Mouse (Mus musculus) forebrain, embryonic 16.5 days (tissue): ENCODE measurements around the gene Sbf2. TPM values are rescaled to one million over a fixed set of nuclear protein-coding genes. Genes with fewer than 3 reads are reported as not detected.

ENCODE experiments used
- ATAC-seq: fragments of 200-750 bp; cut with Nextera tagmentation; 2 replicates; pipeline ENCODE4 v1.8.0; 2017; ENCODE audit warnings: mild to moderate bottlenecking, moderate library complexity
- H3K27ac ChIP-seq: fragments of 300-500 bp; sonication (generic); 2 replicates; pipeline ENCODE4 v1.5.1; 2014; ENCODE audit warnings: low read length, control low read depth
- H3K27me3 ChIP-seq: fragments of 300-500 bp; sonication (generic); replicated peaks from 2 replicates; pipeline ENCODE4 v1.6.1; 2014; ENCODE audit warnings: low read length; ENCODE audit not compliant: control insufficient read depth, insufficient read depth
- H3K36me3 ChIP-seq: fragments of 300-500 bp; sonication (generic); 2 replicates; pipeline ENCODE4 v1.6.1; 2014; ENCODE audit not compliant: control insufficient read depth, insufficient read depth
- H3K4me1 ChIP-seq: fragments of 300-500 bp; sonication (generic); replicated peaks from 2 replicates; pipeline ENCODE4 v1.6.1; 2014; ENCODE audit warnings: low read length; ENCODE audit not compliant: control insufficient read depth, insufficient read depth
- H3K4me2 ChIP-seq: fragments of 300-500 bp; sonication (generic); 2 replicates; pipeline ENCODE4 v1.6.1; 2014; ENCODE audit warnings: mild to moderate bottlenecking, low read length, control low read depth
- H3K4me3 ChIP-seq: fragments of 300-500 bp; sonication (generic); replicated peaks from 2 replicates; pipeline ENCODE4 v1.5.1; 2014; ENCODE audit warnings: mild to moderate bottlenecking, low read length, control low read depth
- H3K9ac ChIP-seq: fragments of 300-500 bp; sonication (generic); replicated peaks from 2 replicates; pipeline ENCODE4 v1.6.1; 2014; ENCODE audit warnings: low read depth, low read length, control low read depth
- H3K9me3 ChIP-seq: fragments of 300-500 bp; sonication (generic); 2 replicates; pipeline ENCODE4 v1.6.1; 2016; ENCODE audit warnings: low read length; ENCODE audit not compliant: control insufficient read depth
- WGBS: fragments of 180-500 bp; shearing (Covaris S2); extraction: QIAGEN DNeasy Blood & Tissue Kit; methylation state at CpG from one replicate; pipeline ENCODE4 v1.1.7; 2014; 5-methylcytosine and 5-hydroxymethylcytosine counted together
- polyA plus RNA-seq: library from polyadenylated mRNA; unstranded; fragments of >200 nt; fragmentation: Nextera tagmentation; extraction: Ambion mirVana; gene quantifications from 2 replicates; pipeline ENCODE4 v1.2.1, GENCODE M21; 2015

The Sbf2 gene
- polyA plus RNA-seq, 1 experiment from 2014 or later: 75.7 TPM

DNA sequence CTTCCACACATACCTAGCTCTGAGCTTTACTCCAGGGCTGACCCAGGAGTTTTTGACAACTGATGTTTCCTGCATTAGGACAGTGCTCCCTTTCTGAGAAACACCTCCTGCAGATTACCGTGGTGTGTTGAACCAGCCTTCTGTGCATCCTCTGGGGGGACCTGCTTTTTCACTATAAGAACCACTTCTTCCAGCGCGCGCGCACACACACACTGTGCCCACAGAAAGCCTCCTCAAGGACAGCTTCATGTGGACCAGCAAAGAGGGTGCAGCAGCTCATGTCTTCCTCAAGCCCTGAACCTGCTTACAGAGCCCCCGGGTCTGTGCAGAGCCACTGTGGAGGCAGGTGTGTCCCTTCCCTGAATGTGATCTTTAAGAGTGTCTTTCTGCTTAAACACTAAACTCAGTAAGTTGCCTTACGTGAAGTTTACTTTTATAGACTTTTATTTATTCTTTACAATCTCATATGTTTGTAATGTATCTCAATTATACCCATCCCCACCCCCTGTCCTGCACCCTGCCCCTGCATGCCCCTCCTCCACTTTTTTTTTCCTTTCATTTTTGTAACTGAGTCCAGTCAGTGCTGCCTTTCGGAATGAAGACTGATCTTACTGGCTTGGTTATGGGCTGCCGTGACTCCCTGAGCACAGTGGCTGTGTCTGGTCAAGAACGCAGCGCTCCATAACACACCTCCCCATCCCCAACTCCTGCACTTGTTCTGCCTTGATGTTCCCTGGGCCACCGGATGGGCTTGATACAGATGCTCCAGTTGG lies 329.5 kb downstream of the Sbf2 start:
- Histone ChIP-seq H3K4me2 (no peak overlapping the region), H3K4me3 (no peak overlapping the region), H3K27me3 (no peaks in the 10 kb centered on the region), H3K9me3 (no peaks in the 10 kb centered on the region), H3K27ac (no peak overlapping the region), H3K36me3 (no peaks in the 10 kb centered on the region), H3K9ac (no peak overlapping the region), H3K4me1 (0 out of 2 replicates have a peak, but pooled peaks cover 2% of the 10 kb centered on the region)
- ATAC-seq: no peak
- WGBS: 92% methylated on average over 12 of the region's 12 CpGs

GRCm38 (mm10) chr7:110283484-110284275 lies 331.0 kb downstream of the Sbf2 start:
- Histone ChIP-seq H3K27me3 (no peaks in the 10 kb centered on the region), H3K36me3 (no peaks in the 10 kb centered on the region), H3K4me2 (no peak overlapping the region), H3K4me1 (no peaks in the 10 kb centered on the region), H3K27ac (no peak overlapping the region), H3K9me3 (no peaks in the 10 kb centered on the region), H3K9ac (no peak overlapping the region), H3K4me3 (no peak overlapping the region)
- ATAC-seq: no peak
- 92% methylated on average over 6 of the region's 6 CpGs for WGBS

GRCm38 (mm10) chr7:110282797-110283196 lies 331.9 kb downstream of the Sbf2 start:
- H3K9ac ChIP-seq: no peak overlapping the region
- WGBS: 80% methylated on average over 11 of the region's 11 CpGs
- H3K4me1 ChIP-seq: no peaks in the 10 kb centered on the region
- H3K27ac ChIP-seq: no peak overlapping the region
- H3K4me2 ChIP-seq: no peak overlapping the region
- H3K9me3 ChIP-seq: no peaks in the 10 kb centered on the region
- no peaks in the 10 kb centered on the region for H3K36me3 ChIP-seq
- no peak overlapping the region for H3K4me3 ChIP-seq
- no peak for ATAC-seq
- no peaks in the 10 kb centered on the region for H3K27me3 ChIP-seq

DNA sequence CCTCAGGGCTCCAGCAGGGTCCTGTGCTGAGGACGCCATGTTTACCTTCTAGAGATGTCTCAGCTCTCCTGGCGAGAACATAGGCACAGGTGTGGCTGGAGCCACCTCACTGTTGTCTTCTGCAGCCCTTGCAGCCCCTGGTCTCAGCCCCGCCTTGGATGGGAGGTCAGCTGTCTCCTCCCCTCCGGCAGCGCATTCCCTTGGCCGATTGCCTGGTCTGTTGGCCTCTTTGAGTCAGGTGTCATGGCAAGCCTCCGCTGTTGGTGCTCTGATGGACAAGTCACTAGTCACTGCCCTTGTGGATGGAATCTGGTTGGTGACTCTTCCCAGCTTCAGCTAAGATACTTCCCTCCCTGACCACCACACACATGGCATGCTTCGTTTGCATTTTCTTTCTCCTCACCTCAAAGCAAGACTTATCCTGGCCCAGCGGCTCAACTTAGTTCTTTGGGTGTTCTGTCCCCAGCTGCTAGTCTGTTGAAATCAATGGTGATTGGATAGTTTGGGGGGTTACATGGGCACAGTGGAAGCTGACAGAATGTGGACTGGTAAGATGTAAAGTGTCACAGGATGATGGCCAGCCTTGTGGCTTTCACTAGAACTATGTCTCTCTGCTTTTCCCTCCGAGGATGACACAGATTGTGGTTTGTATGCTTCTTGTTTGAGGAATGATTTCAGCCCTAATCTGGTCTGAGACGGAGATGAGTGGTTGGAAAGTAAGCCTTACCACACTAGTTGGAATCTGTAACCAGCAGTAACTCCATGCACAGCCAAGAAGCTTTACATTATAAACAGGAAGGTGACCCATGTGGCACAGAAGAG lies 333.1 kb downstream of the Sbf2 start:
- Histone ChIP-seq H3K4me1 (no peaks in the 10 kb centered on the region), H3K27ac (no peak overlapping the region), H3K4me2 (no peak overlapping the region), H3K9ac (no peak overlapping the region), H3K9me3 (no peaks in the 10 kb centered on the region), H3K36me3 (no peaks in the 10 kb centered on the region), H3K27me3 (no peaks in the 10 kb centered on the region), H3K4me3 (no peak overlapping the region)
- WGBS: 89% methylated on average over 11 of the region's 11 CpGs
- ATAC-seq: no peak

DNA sequence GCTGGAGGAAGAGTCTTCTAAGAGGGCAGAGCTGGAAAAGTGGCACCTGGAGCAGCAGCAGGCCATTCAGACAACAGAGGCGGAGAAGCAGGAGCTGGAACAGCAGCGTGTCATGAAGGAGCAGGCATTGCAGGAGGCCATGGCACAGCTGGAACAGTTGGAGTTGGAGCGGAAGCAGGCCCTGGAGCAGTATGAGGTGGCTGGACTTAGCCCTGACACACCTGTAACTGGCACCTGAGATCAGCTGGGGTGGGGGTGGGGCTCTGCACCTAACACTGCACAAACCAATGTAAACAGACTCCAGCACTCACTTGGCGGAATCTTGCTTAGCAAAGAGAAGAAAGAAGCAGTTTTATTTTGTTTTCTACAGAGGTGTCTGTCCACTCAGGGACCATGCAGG lies 335.5 kb downstream of the Sbf2 start:
- 93% methylated on average over 4 of the region's 4 CpGs for WGBS
- H3K4me3 ChIP-seq: no peak overlapping the region
- H3K9me3 ChIP-seq: no peaks in the 10 kb centered on the region
- H3K9ac ChIP-seq: no peak overlapping the region
- no peak overlapping the region for H3K4me2 ChIP-seq
- H3K27me3 ChIP-seq: no peaks in the 10 kb centered on the region
- no peaks in the 10 kb centered on the region for H3K4me1 ChIP-seq
- ATAC-seq: no peak
- no peaks in the 10 kb centered on the region for H3K36me3 ChIP-seq
- no peak overlapping the region for H3K27ac ChIP-seq

- no peaks in the 10 kb centered on the region for H3K27me3 ChIP-seq
- H3K4me1 ChIP-seq: no peaks in the 10 kb centered on the region
- H3K4me3 ChIP-seq: no peak overlapping the region
- no peaks in the 10 kb centered on the region for H3K9me3 ChIP-seq
- WGBS: 88% methylated on average over 5 of the region's 5 CpGs
- H3K36me3 ChIP-seq: no peaks in the 10 kb centered on the region
- no peak overlapping the region for H3K9ac ChIP-seq
- ATAC-seq: no peak
- H3K4me2 ChIP-seq: no peak overlapping the region
- H3K27ac ChIP-seq: no peak overlapping the region
These were observed 336.9 kb downstream of the Sbf2 start for GRCm38 (mm10) chr7:110277734-110278245.

- Histone ChIP-seq H3K9me3 (no peaks in the 10 kb centered on the region), H3K36me3 (no peaks in the 10 kb centered on the region), H3K4me3 (no peak overlapping the region), H3K4me2 (no peak overlapping the region), H3K27me3 (no peaks in the 10 kb centered on the region), H3K27ac (no peak overlapping the region), H3K9ac (no peak overlapping the region), H3K4me1 (0 out of 2 replicates have a peak, but pooled peaks cover 3% of the 10 kb centered on the region)
- no peak for ATAC-seq
- WGBS: 76% methylated on average over 4 of the region's 4 CpGs
These were observed 342.3 kb downstream of the Sbf2 start for GRCm38 (mm10) chr7:110272434-110272833.

GRCm38 (mm10) chr7:110271814-110272213 lies 342.9 kb downstream of the Sbf2 start:
- 78% methylated on average over 9 of the region's 9 CpGs for WGBS
- H3K4me1 ChIP-seq: 0 out of 2 replicates have a peak, but pooled peaks cover 3% of the 10 kb centered on the region
- no peaks in the 10 kb centered on the region for H3K36me3 ChIP-seq
- no peaks in the 10 kb centered on the region for H3K9me3 ChIP-seq
- no peaks in the 10 kb centered on the region for H3K27me3 ChIP-seq
- H3K4me2 ChIP-seq: no peak overlapping the region
- H3K27ac ChIP-seq: no peak overlapping the region
- ATAC-seq: no peak
- no peak overlapping the region for H3K9ac ChIP-seq
- H3K4me3 ChIP-seq: no peak overlapping the region

DNA sequence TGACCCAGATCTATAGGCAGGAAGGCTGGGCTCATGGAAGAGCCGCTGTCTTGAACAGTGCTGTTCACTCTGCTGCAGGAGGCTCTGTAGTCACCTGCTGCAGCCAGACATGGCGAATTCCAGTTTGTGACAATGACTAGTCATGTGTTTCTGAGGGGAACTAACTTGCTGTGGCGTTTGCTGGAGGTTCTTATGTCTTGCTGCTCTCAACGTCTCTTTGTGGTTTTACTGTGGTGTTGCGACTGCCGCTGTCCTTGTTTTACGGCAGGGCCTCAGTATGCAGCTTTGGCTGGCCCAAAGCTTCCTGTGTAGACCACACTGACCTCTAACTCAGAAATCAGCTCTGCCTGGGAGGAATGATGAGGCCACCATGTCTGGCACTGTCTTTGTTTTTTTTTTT lies 344.3 kb downstream of the Sbf2 start:
- ATAC-seq: no peak
- H3K9ac ChIP-seq: no peak overlapping the region
- H3K4me3 ChIP-seq: no peak overlapping the region
- 0 out of 2 replicates have a peak, but pooled peaks cover 3% of the 10 kb centered on the region for H3K4me1 ChIP-seq
- WGBS: 93% methylated on average over 7 of the region's 7 CpGs
- H3K27ac ChIP-seq: no peak overlapping the region
- no peak overlapping the region for H3K4me2 ChIP-seq
- H3K9me3 ChIP-seq: no peaks in the 10 kb centered on the region
- no peaks in the 10 kb centered on the region for H3K36me3 ChIP-seq
- H3K27me3 ChIP-seq: no peaks in the 10 kb centered on the region
